Mouse (Mus musculus): ENCODE measurements around the gene Pnma1. TPM values are rescaled to one million over a fixed set of nuclear protein-coding genes. Genes with fewer than 3 reads are reported as not detected.
A peak's percentile ranks its signal among the peaks of the same experiment; 100 is the strongest.

The Pnma1 gene
- polyA plus RNA-seq, 1 experiment from 2014 or later: 0.14 TPM

- peak overlapping the region; percentile 76 for H3K4me3 ChIP-seq (ENCODE audit: low read depth, low read length)
- H3K4me2 ChIP-seq (ENCODE audit: low read depth, low read length): peak overlapping the region; percentile 86
- peak overlapping the region; percentile 43; the same call in 1 of the 2 replicates for H3K9ac ChIP-seq (ENCODE audit: low read depth, low read length)
- ATAC-seq (ENCODE audit: low read depth): no peak
- H3K27me3 ChIP-seq (ENCODE audit: control insufficient read depth, insufficient read depth, low read depth, low read length): no peaks in the 10 kb centered on the region
- peaks cover 66% of the 10 kb centered on the region for H3K4me1 ChIP-seq (ENCODE audit: control insufficient read depth, low read depth, low read length)
- H3K27ac ChIP-seq (ENCODE audit: low read length): peak overlapping the region; percentile 9; the same call in 1 of the 2 replicates
- 47% methylated on average over 15 of the region's 15 CpGs for WGBS (ENCODE audit: insufficient replicate concordance)
- H3K36me3 ChIP-seq (ENCODE audit: control insufficient read depth, insufficient read depth): peaks cover 12% of the 10 kb centered on the region
- no peaks in the 10 kb centered on the region for H3K9me3 ChIP-seq (replicated peaks; ENCODE audit: control insufficient read depth, low read length)
These were observed 42.0 kb upstream of the Pnma1 start for GRCm38 (mm10) chr12:84190151-84190820.

GRCm38 (mm10) chr12:84188881-84189444, 40.7 kb upstream of the Pnma1 start:
- H3K4me2 ChIP-seq (ENCODE audit: low read depth, low read length): 0 out of 2 replicates have a peak overlapping the region, but pooled peaks have one; percentile 0
- H3K36me3 ChIP-seq (ENCODE audit: control insufficient read depth, insufficient read depth): peaks cover 17% of the 10 kb centered on the region
- peaks cover 57% of the 10 kb centered on the region for H3K4me1 ChIP-seq (ENCODE audit: control insufficient read depth, low read depth, low read length)
- 63% methylated on average over 14 of the region's 14 CpGs for WGBS (ENCODE audit: insufficient replicate concordance)
- no peak for ATAC-seq (ENCODE audit: low read depth)
- no peak overlapping the region for H3K4me3 ChIP-seq (ENCODE audit: low read depth, low read length)
- H3K27me3 ChIP-seq (ENCODE audit: control insufficient read depth, insufficient read depth, low read depth, low read length): no peaks in the 10 kb centered on the region
- H3K9me3 ChIP-seq (replicated peaks; ENCODE audit: control insufficient read depth, low read length): no peaks in the 10 kb centered on the region
- peak overlapping the region; percentile 15; the same call in 1 of the 2 replicates for H3K9ac ChIP-seq (ENCODE audit: low read depth, low read length)
- peak overlapping the region; percentile 8; the same call in 1 of the 2 replicates for H3K27ac ChIP-seq (ENCODE audit: low read length)

- no peaks in the 10 kb centered on the region for H3K27me3 ChIP-seq (ENCODE audit: control insufficient read depth, insufficient read depth, low read depth, low read length)
- peaks cover 58% of the 10 kb centered on the region for H3K4me1 ChIP-seq (ENCODE audit: control insufficient read depth, low read depth, low read length)
- no peak overlapping the region; the same call in 1 of the 2 replicates for H3K9ac ChIP-seq (ENCODE audit: low read depth, low read length)
- peak overlapping the region; percentile 48; the same call in 1 of the 2 replicates for H3K27ac ChIP-seq (ENCODE audit: low read length)
- ATAC-seq (ENCODE audit: low read depth): no peak
- 59% methylated on average over 15 of the region's 15 CpGs for WGBS (ENCODE audit: insufficient replicate concordance)
- H3K4me3 ChIP-seq (ENCODE audit: low read depth, low read length): no peak overlapping the region
- peak overlapping the region; percentile 15 for H3K4me2 ChIP-seq (ENCODE audit: low read depth, low read length)
- H3K36me3 ChIP-seq (ENCODE audit: control insufficient read depth, insufficient read depth): peaks cover 17% of the 10 kb centered on the region
- H3K9me3 ChIP-seq (replicated peaks; ENCODE audit: control insufficient read depth, low read length): no peaks in the 10 kb centered on the region
These were observed 39.7 kb upstream of the Pnma1 start for GRCm38 (mm10) chr12:84187752-84188601.

- no peak overlapping the region for H3K27ac ChIP-seq (ENCODE audit: low read length)
- peaks cover 65% of the 10 kb centered on the region for H3K4me1 ChIP-seq (ENCODE audit: control insufficient read depth, low read depth, low read length)
- no peak overlapping the region for H3K9ac ChIP-seq (ENCODE audit: low read depth, low read length)
- peaks cover 17% of the 10 kb centered on the region for H3K36me3 ChIP-seq (ENCODE audit: control insufficient read depth, insufficient read depth)
- H3K27me3 ChIP-seq (ENCODE audit: control insufficient read depth, insufficient read depth, low read depth, low read length): no peaks in the 10 kb centered on the region
- H3K9me3 ChIP-seq (replicated peaks; ENCODE audit: control insufficient read depth, low read length): no peaks in the 10 kb centered on the region
- H3K4me2 ChIP-seq (ENCODE audit: low read depth, low read length): no peak overlapping the region
- WGBS (ENCODE audit: insufficient replicate concordance): 89% methylated on average over 5 of the region's 5 CpGs
- no peak overlapping the region for H3K4me3 ChIP-seq (ENCODE audit: low read depth, low read length)
- no peak for ATAC-seq (ENCODE audit: low read depth)
These were observed 38.7 kb upstream of the Pnma1 start for GRCm38 (mm10) chr12:84186950-84187349.

GRCm38 (mm10) chr12:84186536-84186935, 38.2 kb upstream of the Pnma1 start:
- H3K27me3 ChIP-seq (ENCODE audit: control insufficient read depth, insufficient read depth, low read depth, low read length): no peaks in the 10 kb centered on the region
- H3K4me1 ChIP-seq (ENCODE audit: control insufficient read depth, low read depth, low read length): peaks cover 65% of the 10 kb centered on the region
- H3K9ac ChIP-seq (ENCODE audit: low read depth, low read length): no peak overlapping the region
- no peak for ATAC-seq (ENCODE audit: low read depth)
- 93% methylated on average over 3 of the region's 3 CpGs for WGBS (ENCODE audit: insufficient replicate concordance)
- H3K36me3 ChIP-seq (ENCODE audit: control insufficient read depth, insufficient read depth): peaks cover 17% of the 10 kb centered on the region
- no peak overlapping the region for H3K27ac ChIP-seq (ENCODE audit: low read length)
- H3K9me3 ChIP-seq (replicated peaks; ENCODE audit: control insufficient read depth, low read length): no peaks in the 10 kb centered on the region
- H3K4me2 ChIP-seq (ENCODE audit: low read depth, low read length): no peak overlapping the region
- no peak overlapping the region for H3K4me3 ChIP-seq (ENCODE audit: low read depth, low read length)

- Histone ChIP-seq H3K4me2 (ENCODE audit: low read depth, low read length) (no peak overlapping the region), H3K9ac (ENCODE audit: low read depth, low read length) (no peak overlapping the region), H3K27ac (ENCODE audit: low read length) (no peak overlapping the region), H3K36me3 (ENCODE audit: control insufficient read depth, insufficient read depth) (peaks cover 17% of the 10 kb centered on the region), H3K4me3 (ENCODE audit: low read depth, low read length) (no peak overlapping the region), H3K4me1 (ENCODE audit: control insufficient read depth, low read depth, low read length) (peaks cover 65% of the 10 kb centered on the region), H3K9me3 (replicated peaks; ENCODE audit: control insufficient read depth, low read length) (no peaks in the 10 kb centered on the region), H3K27me3 (ENCODE audit: control insufficient read depth, insufficient read depth, low read depth, low read length) (no peaks in the 10 kb centered on the region)
- 78% methylated on average over 6 of the region's 6 CpGs for WGBS (ENCODE audit: insufficient replicate concordance)
- ATAC-seq (ENCODE audit: low read depth): no peak
These were observed 37.3 kb upstream of the Pnma1 start for GRCm38 (mm10) chr12:84185547-84185946.

- H3K4me1 ChIP-seq (ENCODE audit: control insufficient read depth, low read depth, low read length): peaks cover 65% of the 10 kb centered on the region
- H3K36me3 ChIP-seq (ENCODE audit: control insufficient read depth, insufficient read depth): peaks cover 17% of the 10 kb centered on the region
- 87% methylated on average over 5 of the region's 5 CpGs for WGBS (ENCODE audit: insufficient replicate concordance)
- no peak overlapping the region for H3K4me2 ChIP-seq (ENCODE audit: low read depth, low read length)
- H3K27ac ChIP-seq (ENCODE audit: low read length): no peak overlapping the region
- H3K27me3 ChIP-seq (ENCODE audit: control insufficient read depth, insufficient read depth, low read depth, low read length): no peaks in the 10 kb centered on the region
- no peak overlapping the region for H3K9ac ChIP-seq (ENCODE audit: low read depth, low read length)
- no peaks in the 10 kb centered on the region for H3K9me3 ChIP-seq (replicated peaks; ENCODE audit: control insufficient read depth, low read length)
- no peak for ATAC-seq (ENCODE audit: low read depth)
- no peak overlapping the region for H3K4me3 ChIP-seq (ENCODE audit: low read depth, low read length)
These were observed 36.7 kb upstream of the Pnma1 start for GRCm38 (mm10) chr12:84184979-84185378.

GRCm38 (mm10) chr12:84181999-84182398, 33.7 kb upstream of the Pnma1 start:
- Histone ChIP-seq H3K4me2 (ENCODE audit: low read depth, low read length) (peak overlapping the region; percentile 46; the same call in 1 of the 2 replicates), H3K4me3 (ENCODE audit: low read depth, low read length) (no peak overlapping the region), H3K27me3 (ENCODE audit: control insufficient read depth, insufficient read depth, low read depth, low read length) (no peaks in the 10 kb centered on the region), H3K9me3 (replicated peaks; ENCODE audit: control insufficient read depth, low read length) (no peaks in the 10 kb centered on the region), H3K27ac (ENCODE audit: low read length) (no peak overlapping the region), H3K36me3 (ENCODE audit: control insufficient read depth, insufficient read depth) (peaks cover 12% of the 10 kb centered on the region), H3K9ac (ENCODE audit: low read depth, low read length) (no peak overlapping the region), H3K4me1 (ENCODE audit: control insufficient read depth, low read depth, low read length) (peaks cover 66% of the 10 kb centered on the region)
- no peak for ATAC-seq (ENCODE audit: low read depth)
- WGBS (ENCODE audit: insufficient replicate concordance): 75% methylated on average over 6 of the region's 6 CpGs
